Mouse (Mus musculus): ENCODE data around the gene Nup62. TPM values are rescaled to one million over a fixed set of nuclear protein-coding genes. Genes with fewer than 3 reads are reported as not detected.

The Nup62 gene
- total RNA-seq, 1 experiment from 2014 or later = 40.6 TPM

GRCm38 (mm10) chr7:44817441-44817840 is 1.6 kb downstream of the Nup62 start:
- no peak for ATAC-seq (ENCODE audit: extremely low read depth, insufficient number of reproducible peaks, low FRiP score, poor library complexity, severe bottlenecking)

- no peak for ATAC-seq (ENCODE audit: extremely low read depth, insufficient number of reproducible peaks, low FRiP score, poor library complexity, severe bottlenecking)
Observed at GRCm38 (mm10) chr7:44818164-44818563, 2.3 kb downstream of the Nup62 start.

- ATAC-seq (ENCODE audit: extremely low read depth, insufficient number of reproducible peaks, low FRiP score, poor library complexity, severe bottlenecking) = no peak
Observed at GRCm38 (mm10) chr7:44818751-44819235, 2.9 kb downstream of the Nup62 start.

- ATAC-seq (ENCODE audit: extremely low read depth, insufficient number of reproducible peaks, low FRiP score, poor library complexity, severe bottlenecking) = no peak
Observed at GRCm38 (mm10) chr7:44819391-44819790, 3.5 kb downstream of the Nup62 start.

- no peak for ATAC-seq (ENCODE audit: extremely low read depth, insufficient number of reproducible peaks, low FRiP score, poor library complexity, severe bottlenecking)
Observed at GRCm38 (mm10) chr7:44819863-44820262, 4.0 kb downstream of the Nup62 start.

- ATAC-seq (ENCODE audit: extremely low read depth, insufficient number of reproducible peaks, low FRiP score, poor library complexity, severe bottlenecking) = no peak
Observed at GRCm38 (mm10) chr7:44820525-44820924, 4.6 kb downstream of the Nup62 start.

DNA sequence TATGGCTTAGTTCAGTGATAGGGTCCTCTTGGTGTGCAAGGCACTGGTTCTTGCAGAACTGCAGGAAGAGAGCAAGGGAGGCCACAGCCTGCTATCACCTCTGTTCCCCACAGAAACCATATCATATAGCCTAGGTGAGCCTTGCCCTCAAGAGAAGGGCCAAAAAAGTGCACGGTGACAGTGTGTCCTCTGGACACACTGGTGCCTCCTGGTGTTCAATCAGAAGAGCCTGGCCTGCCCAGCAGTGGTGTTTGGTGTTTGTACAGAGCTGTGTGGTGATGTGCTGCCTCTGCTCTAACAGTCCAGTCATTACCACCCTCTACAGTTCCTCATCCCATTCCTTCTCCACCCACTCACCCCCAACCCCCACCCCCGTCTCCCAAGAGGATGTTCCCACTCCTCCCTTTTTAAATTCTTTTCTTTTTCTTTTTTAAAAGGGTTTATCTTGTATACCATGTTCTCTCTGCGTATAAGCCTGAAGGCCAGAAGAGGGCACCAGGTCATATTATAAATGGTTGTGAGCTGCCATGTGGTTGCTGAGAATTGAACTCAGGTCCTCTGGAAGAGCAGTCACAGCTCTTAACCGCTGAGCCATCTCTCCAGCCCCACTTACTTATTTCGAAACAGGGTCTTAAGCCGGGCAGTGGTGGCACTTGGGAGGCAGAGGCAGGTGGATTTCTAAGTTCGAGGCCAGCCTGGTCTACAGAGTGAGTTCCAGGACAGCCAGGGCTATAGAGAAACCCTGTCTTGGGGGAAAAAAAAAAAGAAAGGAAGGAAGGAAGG is 6.0 kb downstream of the Nup62 start:
- no peak for ATAC-seq (ENCODE audit: extremely low read depth, insufficient number of reproducible peaks, low FRiP score, poor library complexity, severe bottlenecking)

GRCm38 (mm10) chr7:44823409-44823808 is 7.5 kb downstream of the Nup62 start:
- no peak for ATAC-seq (ENCODE audit: extremely low read depth, insufficient number of reproducible peaks, low FRiP score, poor library complexity, severe bottlenecking)

DNA sequence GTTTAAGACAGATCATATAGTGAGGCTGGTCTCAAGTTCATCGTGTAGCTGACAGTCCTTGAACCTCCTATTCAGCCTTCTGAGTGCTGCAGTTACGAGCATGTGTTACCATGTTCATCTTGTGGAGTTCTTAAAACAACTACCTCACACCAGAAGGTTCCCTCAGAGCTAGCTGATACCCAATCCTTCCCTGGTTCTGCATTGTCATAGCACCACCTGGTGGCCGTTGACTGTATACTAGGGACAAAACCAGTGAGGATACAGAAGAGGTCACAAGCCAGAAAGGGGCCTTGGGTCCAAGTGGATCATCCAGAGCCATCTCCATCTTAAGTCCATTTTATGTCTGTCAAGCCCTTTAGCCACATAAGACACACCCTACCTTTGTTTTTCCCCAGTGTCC is 9.0 kb downstream of the Nup62 start:
- peak; percentile 80 for ATAC-seq (ENCODE audit: extremely low read depth, insufficient number of reproducible peaks, low FRiP score, poor library complexity, severe bottlenecking)

DNA sequence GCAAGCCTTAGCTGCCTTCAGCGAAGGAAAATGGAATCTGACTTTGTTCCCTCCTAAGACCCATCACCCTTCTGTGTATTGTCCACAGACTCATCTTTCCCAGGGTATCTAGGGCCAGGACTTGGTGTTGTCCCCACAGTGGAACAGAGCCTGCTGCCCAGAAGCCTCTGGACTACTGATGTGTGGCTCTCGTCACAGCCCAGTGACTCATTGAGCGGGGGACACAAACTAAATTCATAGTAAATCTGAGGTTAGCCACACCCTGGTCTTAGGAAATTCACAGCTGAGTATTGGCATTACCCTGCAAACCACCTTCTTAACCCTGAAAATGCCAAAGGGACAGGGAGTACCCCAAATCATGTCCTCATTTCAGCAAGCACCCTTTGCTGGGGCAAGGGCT is 10.9 kb downstream of the Nup62 start:
- no peak for ATAC-seq (ENCODE audit: extremely low read depth, insufficient number of reproducible peaks, low FRiP score, poor library complexity, severe bottlenecking)

DNA sequence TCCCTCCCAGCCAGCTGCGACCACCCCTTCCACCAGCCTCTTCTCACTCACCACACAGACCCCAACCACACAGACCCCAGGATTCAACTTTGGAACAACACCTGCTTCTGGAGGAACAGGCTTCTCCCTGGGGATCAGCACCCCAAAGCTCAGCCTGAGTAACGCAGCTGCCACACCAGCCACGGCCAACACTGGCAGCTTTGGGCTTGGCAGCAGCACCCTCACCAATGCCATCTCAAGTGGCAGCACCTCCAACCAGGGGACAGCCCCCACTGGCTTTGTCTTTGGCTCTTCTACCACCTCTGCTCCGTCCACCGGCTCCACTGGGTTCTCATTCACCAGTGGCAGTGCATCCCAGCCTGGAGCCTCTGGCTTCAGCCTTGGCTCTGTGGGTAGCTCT is 12.8 kb downstream of the Nup62 start:
- ATAC-seq (ENCODE audit: extremely low read depth, insufficient number of reproducible peaks, low FRiP score, poor library complexity, severe bottlenecking) = no peak

DNA sequence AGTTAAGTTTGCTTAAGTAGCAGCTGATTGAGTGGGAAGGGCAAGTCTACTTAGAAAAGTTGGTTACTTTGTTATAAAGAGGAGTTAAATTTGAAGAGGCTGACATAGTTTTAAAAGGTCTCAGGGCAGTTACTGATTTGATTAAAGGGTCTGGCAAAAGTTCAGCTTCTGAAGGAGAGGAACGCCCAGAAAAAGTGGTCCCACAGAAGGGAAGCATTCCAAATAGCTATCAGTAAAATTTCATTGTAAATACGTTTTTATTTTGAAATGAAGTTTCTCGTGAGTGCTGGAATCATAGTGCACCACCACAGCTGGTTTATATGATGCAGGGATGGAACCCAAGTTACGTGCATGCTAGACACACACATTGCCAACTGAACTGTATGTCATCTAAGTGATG is 16.9 kb downstream of the Nup62 start:
- ATAC-seq (ENCODE audit: extremely low read depth, insufficient number of reproducible peaks, low FRiP score, poor library complexity, severe bottlenecking) = no peak

DNA sequence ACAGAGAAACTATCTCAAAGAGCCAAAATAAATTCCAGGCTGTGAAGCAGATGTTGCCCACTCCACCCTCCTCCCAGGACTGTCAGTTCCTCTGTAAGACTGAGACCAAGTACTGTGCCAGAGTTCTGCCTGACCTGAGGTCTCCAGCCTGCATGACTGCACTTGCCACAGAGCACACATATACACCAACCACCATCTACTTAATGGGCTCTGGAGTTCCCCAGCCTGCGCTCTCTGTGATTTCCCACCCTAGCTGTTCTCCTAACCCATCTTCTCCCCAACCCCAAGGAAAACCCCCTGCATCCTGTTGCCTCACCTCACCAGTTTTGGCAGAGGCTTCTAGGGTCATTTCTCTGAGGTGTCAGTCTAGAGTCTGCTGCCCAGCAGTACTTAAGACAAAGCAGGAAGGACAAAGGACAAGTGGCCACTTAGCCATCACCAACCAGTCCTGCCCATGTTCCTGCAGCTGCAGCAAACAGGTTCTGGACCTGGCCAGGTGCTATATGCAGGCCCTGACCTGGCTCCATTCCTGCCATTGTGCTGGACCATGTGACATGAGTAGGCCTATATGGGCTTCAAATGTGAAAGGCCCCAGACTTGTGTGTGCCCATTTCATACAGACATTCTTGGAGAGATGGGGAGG is 19.6 kb downstream of the Nup62 start:
- peak; percentile 18; the same call in 1 of the 2 replicates for ATAC-seq (ENCODE audit: extremely low read depth, insufficient number of reproducible peaks, low FRiP score, poor library complexity, severe bottlenecking)

GRCm38 (mm10) chr7:44836016-44836404 is 20.1 kb downstream of the Nup62 start:
- ATAC-seq (ENCODE audit: extremely low read depth, insufficient number of reproducible peaks, low FRiP score, poor library complexity, severe bottlenecking) = no peak

DNA sequence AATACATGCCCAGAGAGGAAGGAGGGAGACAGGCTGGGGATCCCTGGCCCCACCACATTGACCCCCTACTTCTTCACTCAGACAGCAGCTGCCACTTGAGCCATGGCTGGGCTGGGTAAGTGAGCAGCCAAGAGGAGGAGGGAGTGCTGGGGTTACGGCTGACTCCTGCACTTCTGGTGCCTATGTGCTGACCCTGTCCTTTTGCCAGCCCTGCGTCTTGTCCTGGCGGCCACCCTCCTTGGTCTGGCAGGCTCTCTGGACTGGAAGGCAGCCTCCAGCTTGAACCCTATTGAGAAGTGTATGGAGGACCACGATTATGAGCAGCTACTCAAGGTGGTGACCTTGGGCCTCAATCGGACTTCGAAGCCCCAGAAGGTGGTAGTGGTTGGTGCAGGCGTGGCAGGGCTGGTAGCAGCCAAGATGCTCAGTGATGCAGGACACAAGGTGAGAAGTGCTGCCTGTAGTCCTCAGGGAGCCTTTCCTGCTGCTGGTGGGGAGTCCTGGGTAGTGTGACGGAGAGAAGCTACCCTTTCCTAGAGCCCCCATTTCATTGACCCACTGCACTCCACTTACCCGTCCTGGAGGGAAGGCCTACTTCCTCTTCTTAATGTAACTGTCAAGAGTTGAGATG is 20.6 kb downstream of the Nup62 start:
- no peak for ATAC-seq (ENCODE audit: extremely low read depth, insufficient number of reproducible peaks, low FRiP score, poor library complexity, severe bottlenecking)

DNA sequence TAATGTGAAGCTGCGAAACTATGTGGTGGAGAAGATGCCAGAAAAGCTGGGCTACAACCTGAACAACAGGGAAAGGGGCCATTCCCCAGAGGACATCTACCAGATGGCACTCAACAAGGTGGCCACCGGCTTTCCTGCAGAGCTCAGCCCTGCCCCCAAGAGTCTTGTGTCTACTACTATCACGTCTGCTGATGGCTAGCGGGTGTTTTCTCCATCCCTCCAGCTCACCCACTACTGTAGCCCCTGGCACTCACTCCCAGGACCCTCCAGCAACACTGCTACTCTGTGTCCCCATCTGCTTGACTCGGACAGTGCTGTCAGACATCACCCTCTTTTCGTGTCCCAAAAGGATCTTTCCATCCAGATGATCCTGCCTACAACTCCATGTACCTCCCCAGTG is 22.2 kb downstream of the Nup62 start:
- no peak for ATAC-seq (ENCODE audit: extremely low read depth, insufficient number of reproducible peaks, low FRiP score, poor library complexity, severe bottlenecking)

- no peak for ATAC-seq (ENCODE audit: extremely low read depth, insufficient number of reproducible peaks, low FRiP score, poor library complexity, severe bottlenecking)
Observed at GRCm38 (mm10) chr7:44839171-44839490, 23.2 kb downstream of the Nup62 start.

- peak; percentile 49 for ATAC-seq (ENCODE audit: extremely low read depth, insufficient number of reproducible peaks, low FRiP score, poor library complexity, severe bottlenecking)
Observed at GRCm38 (mm10) chr7:44839491-44840191, 23.8 kb downstream of the Nup62 start.

DNA sequence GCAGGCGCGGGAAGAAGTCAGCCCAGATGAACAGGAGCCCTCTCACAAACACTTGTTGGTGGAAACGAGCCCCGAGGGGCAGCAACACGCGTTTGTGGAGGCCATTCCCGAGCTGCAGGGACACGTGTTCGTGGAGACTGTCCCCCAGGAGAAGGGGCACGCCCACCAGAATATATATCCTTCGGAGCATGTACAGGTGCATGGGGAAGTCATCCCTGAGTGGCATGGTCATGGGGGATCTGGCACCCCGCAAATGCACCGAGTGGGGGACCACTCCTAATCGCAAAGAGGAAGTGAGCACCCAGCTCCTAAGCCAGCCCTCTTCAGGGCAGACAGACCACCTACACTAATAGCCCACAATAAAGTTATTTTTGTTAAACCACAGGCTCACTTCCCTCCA is 24.5 kb downstream of the Nup62 start:
- peak; percentile 2; the same call in 1 of the 2 replicates for ATAC-seq (ENCODE audit: extremely low read depth, insufficient number of reproducible peaks, low FRiP score, poor library complexity, severe bottlenecking)
